Mouse (Mus musculus) erythroblast, embryonic 14.5 days (primary cell): ENCODE results near the gene Ppt2.

Source experiments
- GATA1 ChIP-seq: IDR thresholded peaks from 2 replicates; pipeline ENCODE4 v1.6.1; 2012; ENCODE audit warnings: low read length, inconsistent platforms, mixed read lengths
- TAL1 ChIP-seq: IDR thresholded peaks from 3 replicates; pipeline ENCODE4 v1.6.1; 2012; ENCODE audit warnings: low read length, inconsistent platforms, mixed read lengths

- no peak for TF ChIP-seq TAL1
- no peak for TF ChIP-seq GATA1
Observed at GRCm38 (mm10) chr17:34572361-34572760, 55.9 kb downstream of the Ppt2 start.
